9 mouse cellular contexts compared by ENCODE assay signal in genomic region chr11:115780141-115781070, GRCm38 (mm10). TPM values are rescaled to one million over a fixed set of nuclear protein-coding genes. Genes with fewer than 3 reads are reported as not detected.
DNase-seq lines count a peak whose midpoint lies in the region; ATAC-seq and TF ChIP-seq lines count a peak whose summit lies in the region.
"Had no signal": no experiment of that assay in that cellular context is flagged by ENCODE, and none has a peak within 500 bp of the region (broad histone marks: within the 10 kb centered on the region; RNA-seq: fewer than 3 reads in every experiment).

No protein-coding gene starts in this region.

- ATAC-seq in hindbrain, embryonic 14.5 days (ENCODE audit: low FRiP score): peak; percentile 59
- peak; percentile 57 for ATAC-seq in midbrain, postnatal 0 days (ENCODE audit: low FRiP score)

- no peaks in the 10 kb centered on the region for H3K27me3 ChIP-seq in hindbrain, embryonic 14.5 days (ENCODE audit: control insufficient read depth, insufficient read depth, low read length)
- H3K27me3 ChIP-seq in midbrain, postnatal 0 days (ENCODE audit: insufficient read depth, low read length): no peaks in the 10 kb centered on the region
- H3K27me3 ChIP-seq: CH12.LX had no signal

- peak overlapping the region; percentile 16 for H3K4me3 ChIP-seq in hindbrain, embryonic 14.5 days (replicated peaks; ENCODE audit: low read length)
- peak overlapping the region; percentile 28 for H3K4me3 ChIP-seq in midbrain, postnatal 0 days (ENCODE audit: low read depth, low read length)

- TF ChIP-seq CTCF in midbrain, postnatal 0 days (IDR thresholded peaks at IDR 0.05): no peak

- peak overlapping the region; percentile 49 for H3K4me2 ChIP-seq in hindbrain, embryonic 14.5 days (replicated peaks)
- peak overlapping the region; percentile 43 for H3K4me2 ChIP-seq in midbrain, postnatal 0 days (ENCODE audit: low read depth, low read length, poor library complexity, severe bottlenecking)

- peak overlapping the region; percentile 53 for H3K9ac ChIP-seq in hindbrain, embryonic 14.5 days
- H3K9ac ChIP-seq in midbrain, postnatal 0 days (replicated peaks; ENCODE audit: low read length, poor library complexity, severe bottlenecking): peak overlapping the region; percentile 51

- peak; percentile 91 for DNase-seq in heart, adult 11 months
- no peak for DNase-seq in heart, adult 9 months (ENCODE audit: low spot score in 2 of 2)
- DNase-seq in embryo, embryonic 11 days: peak; percentile 71
- peak; percentile 69 for DNase-seq in hindbrain, embryonic 14.5 days (ENCODE audit: low spot score)
- peak; percentile 63 to 71 for DNase-seq in left cerebral cortex, adult 8-10 months (ENCODE audit: low spot score in 2 of 2)
- DNase-seq in midbrain, postnatal 0 days (ENCODE audit: low spot score): peak; percentile 78
- DNase-seq in T-cell, adult 2 months (ENCODE audit: low spot score): no peak
- DNase-seq in cerebellum, adult 18-20 months: no peak

- no peaks in the 10 kb centered on the region for H3K9me3 ChIP-seq in hindbrain, embryonic 14.5 days (ENCODE audit: control insufficient read depth, low read length)
- no peaks in the 10 kb centered on the region for H3K9me3 ChIP-seq in midbrain, postnatal 0 days (ENCODE audit: low read length)

- peaks cover 41% of the 10 kb centered on the region for H3K4me1 ChIP-seq in hindbrain, embryonic 14.5 days (replicated peaks; ENCODE audit: control insufficient read depth, insufficient read depth, low read length)
- peaks cover 30% of the 10 kb centered on the region for H3K4me1 ChIP-seq in midbrain, postnatal 0 days (ENCODE audit: insufficient read depth, low read length)

- WGBS in hindbrain, embryonic 14.5 days: 4% methylated on average over 20 of the region's 20 CpGs
- WGBS in midbrain, postnatal 0 days: 3% methylated on average over 20 of the region's 20 CpGs

- H3K36me3 ChIP-seq in hindbrain, embryonic 14.5 days (replicated peaks; ENCODE audit: control insufficient read depth, insufficient read depth): peaks cover 5% of the 10 kb centered on the region; the same call in 1 of the 2 replicates
- H3K36me3 ChIP-seq in midbrain, postnatal 0 days (ENCODE audit: insufficient read depth, low read length): no peaks in the 10 kb centered on the region

- peak overlapping the region; percentile 86 for H3K27ac ChIP-seq in hindbrain, embryonic 14.5 days
- peak overlapping the region; percentile 77 for H3K27ac ChIP-seq in midbrain, postnatal 0 days (ENCODE audit: low read depth, low read length)

RNA-seq across cellular contexts. Expression of gene Tmem94, which starts 15.2 kb away (rescaled TPM):
- 17.3 and 20.8 TPM in 2 replicates for polyA plus RNA-seq in hindbrain, embryonic 14.5 days (2014; fragmentation: Nextera tagmentation; extraction: Ambion mirVana)
- 10 to 100 TPM; 58.1 to 66.3 (median 62.9) TPM for total RNA-seq in left cerebral cortex, adult 8-10 months (2022)
- total RNA-seq in midbrain, postnatal 0 days (2014; rRNA removed): 26.5 and 32.7 TPM in 2 replicates
- 14.6 and 15.9 TPM in 2 replicates for polyA plus RNA-seq in midbrain, postnatal 0 days (2015; fragmentation: Nextera tagmentation; extraction: Ambion mirVana)

RNA-seq across cellular contexts. Expression of gene Caskin2, which starts 33.0 kb away (rescaled TPM):
- polyA plus RNA-seq in hindbrain, embryonic 14.5 days (2014; fragmentation: Nextera tagmentation; extraction: Ambion mirVana): 10.7 and 11.0 TPM in 2 replicates
- 10 to 100 TPM; 18.2 to 18.9 (median 18.4) TPM for total RNA-seq in left cerebral cortex, adult 8-10 months (2022)
- 18.5 and 27.9 TPM in 2 replicates for total RNA-seq in midbrain, postnatal 0 days (2014; rRNA removed)
- polyA plus RNA-seq in midbrain, postnatal 0 days (2015; fragmentation: Nextera tagmentation; extraction: Ambion mirVana): 7.2 and 8.3 TPM in 2 replicates

RNA-seq across cellular contexts. Expression of gene Tsen54, which starts 34.1 kb away (rescaled TPM):
- 17.8 and 19.9 TPM in 2 replicates for polyA plus RNA-seq in hindbrain, embryonic 14.5 days (2014; fragmentation: Nextera tagmentation; extraction: Ambion mirVana)
- 10 to 100 TPM; 12.4 to 17.1 (median 14.5) TPM for total RNA-seq in left cerebral cortex, adult 8-10 months (2022)
- 25.0 and 27.7 TPM in 2 replicates for total RNA-seq in midbrain, postnatal 0 days (2014; rRNA removed)
- polyA plus RNA-seq in midbrain, postnatal 0 days (2015; fragmentation: Nextera tagmentation; extraction: Ambion mirVana): 14.8 and 15.5 TPM in 2 replicates

RNA-seq across cellular contexts. Expression of gene Llgl2, which starts 43.4 kb away (rescaled TPM):
- polyA plus RNA-seq in hindbrain, embryonic 14.5 days (2014; fragmentation: Nextera tagmentation; extraction: Ambion mirVana): 1.3 and 2.4 TPM in 2 replicates
- total RNA-seq in left cerebral cortex, adult 8-10 months (2022): 1 to 10 TPM; 2.5 to 5.2 (median 4.6) TPM
- 0.99 and 1.0 TPM in 2 replicates for total RNA-seq in midbrain, postnatal 0 days (2014; rRNA removed)
- polyA plus RNA-seq in midbrain, postnatal 0 days (2015; fragmentation: Nextera tagmentation; extraction: Ambion mirVana): 0.51 and 0.81 TPM in 2 replicates

Comparison
In these comparisons a context has a peak if more than half of its experiments do, and no peak if none do; other contexts are left out.
1. DNase-seq: peak in heart, adult 11 months (single experiment), embryo, embryonic 11 days (single experiment), hindbrain, embryonic 14.5 days (single experiment), left cerebral cortex, adult 8-10 months (2 of 2) and midbrain, postnatal 0 days (single experiment); none in heart, adult 9 months (0 of 2), T-cell, adult 2 months (single experiment) and cerebellum, adult 18-20 months (0 of 2).